Mouse (Mus musculus) MEL (cell line): ENCODE measurements around the gene Car15. TPM values are rescaled to one million over a fixed set of nuclear protein-coding genes. Genes with fewer than 3 reads are reported as not detected.

Experiments
- DNase-seq: peaks from one replicate; pipeline ENCODE4 v3.0.0; 2011; ENCODE audit warnings: low read depth, low spot score
- H3K27ac ChIP-seq: 2 replicates; pipeline ENCODE4 v1.5.1; 2012; ENCODE audit warnings: low read depth, mild to moderate bottlenecking, control low read depth, low read length, moderate library complexity; ENCODE audit not compliant: control insufficient read depth
- H3K27me3 ChIP-seq, 2 experiments: fragments of 150-350 bp in 1 of 2; sonication (generic) in 1 of 2; 2 replicates each; pipeline ENCODE4 v1.6.1; 2012; ENCODE audit warnings: low read length in 2 of 2, mild to moderate bottlenecking in 2 of 2, improper control_type of control experiment in 1 of 2, moderate library complexity in 1 of 2; ENCODE audit not compliant: insufficient read depth in 2 of 2, control insufficient read depth in 1 of 2
- H3K36me3 ChIP-seq, 2 experiments: 2 replicates each; pipeline ENCODE4 v1.6.1; 2012 to 2014; ENCODE audit warnings: low read length in 2 of 2, improper control_type of control experiment in 1 of 2, inconsistent platforms in 1 of 2, mild to moderate bottlenecking in 1 of 2; ENCODE audit not compliant: insufficient read depth in 2 of 2, control insufficient read depth in 1 of 2
- H3K4me1 ChIP-seq, 2 experiments: fragments of 150-350 bp in 1 of 2; sonication (generic) in 1 of 2; 2 replicates each; pipeline ENCODE4 v1.6.1; 2012; ENCODE audit warnings: low read length in 2 of 2, improper control_type of control experiment in 1 of 2, mild to moderate bottlenecking in 1 of 2; ENCODE audit not compliant: insufficient read depth in 2 of 2, control insufficient read depth in 1 of 2
- H3K4me3 ChIP-seq, 2 experiments: fragments of 150-350 bp in 1 of 2; sonication (generic) in 1 of 2; 2 replicates each; pipeline ENCODE4 v1.5.1; 2012; ENCODE audit warnings: low read depth in 2 of 2, low read length in 2 of 2, mild to moderate bottlenecking in 2 of 2, moderate library complexity in 2 of 2, control low read depth in 1 of 2, improper control_type of control experiment in 1 of 2; ENCODE audit not compliant: control insufficient read depth in 1 of 2, insufficient read depth in 1 of 2
- H3K79me2 ChIP-seq: 2 replicates; pipeline ENCODE4 v1.6.1; 2012; ENCODE audit warnings: mild to moderate bottlenecking, low read length, moderate library complexity; ENCODE audit not compliant: control insufficient read depth, poor library complexity, insufficient read depth
- H3K9ac ChIP-seq: 2 replicates; pipeline ENCODE4 v1.6.1; 2012; ENCODE audit warnings: low read depth, mild to moderate bottlenecking, control low read depth, low read length, moderate library complexity; ENCODE audit not compliant: control insufficient read depth, poor library complexity, severe bottlenecking
- H3K9me3 ChIP-seq: fragments of 150-350 bp; sonication (generic); replicated peaks from 2 replicates; pipeline ENCODE4 v1.6.1; 2012; ENCODE audit warnings: mild to moderate bottlenecking, low read length, improper control_type of control experiment, moderate library complexity; ENCODE audit not compliant: insufficient read depth
- CHD1 ChIP-seq: IDR thresholded peaks from 2 replicates; pipeline ENCODE4 v1.6.1; 2012; ENCODE audit warnings: low read depth, mild to moderate bottlenecking, inconsistent platforms, low read length, improper control_type of control experiment
- CTCF ChIP-seq, 3 experiments: IDR thresholded peaks in 2 of 3; conservative IDR thresholded peaks in 1 of 3; 2 replicates each; pipeline ENCODE4 v1.5.1; 2011 to 2012; ENCODE audit warnings: low read length in 3 of 3, low read depth in 2 of 3, mild to moderate bottlenecking in 2 of 3, improper control_type of control experiment in 1 of 3, inconsistent platforms in 1 of 3, mixed read lengths in 1 of 3, moderate library complexity in 1 of 3; ENCODE audit not compliant: control insufficient read depth in 1 of 3, insufficient read depth in 1 of 3, poor library complexity in 1 of 3, severe bottlenecking in 1 of 3
- E2F4 ChIP-seq: IDR thresholded peaks from 2 replicates; pipeline ENCODE4 v1.6.1; 2011; ENCODE audit warnings: low read depth, low read length, improper control_type of control experiment, borderline replicate concordance
- GATA1 ChIP-seq: IDR thresholded peaks from 2 replicates; pipeline ENCODE4 v1.6.1; 2011; ENCODE audit warnings: low read depth, low read length, improper control_type of control experiment
- HCFC1 ChIP-seq: IDR thresholded peaks from 2 replicates; pipeline ENCODE4 v1.6.1; 2012; ENCODE audit warnings: low read depth, mild to moderate bottlenecking, inconsistent platforms, low read length, improper control_type of control experiment, moderate library complexity
- MAX ChIP-seq: IDR thresholded peaks from 2 replicates; pipeline ENCODE4 v1.6.1; 2011; ENCODE audit warnings: low read length, improper control_type of control experiment
- MXI1 ChIP-seq: IDR thresholded peaks from 2 replicates; pipeline ENCODE4 v1.6.1; 2011; ENCODE audit warnings: mild to moderate bottlenecking, low read depth, low read length, improper control_type of control experiment
- MYC ChIP-seq: IDR thresholded peaks from 2 replicates; pipeline ENCODE4 v1.6.1; 2011; ENCODE audit warnings: low read depth, mild to moderate bottlenecking, low read length, improper control_type of control experiment, moderate library complexity
- NELFE ChIP-seq: IDR thresholded peaks from 2 replicates; pipeline ENCODE4 v1.6.1; 2011; ENCODE audit warnings: low read depth, low read length, improper control_type of control experiment
- NRF1 ChIP-seq: IDR thresholded peaks from 2 replicates; pipeline ENCODE4 v1.6.1; 2014; ENCODE audit warnings: low read depth, mild to moderate bottlenecking, inconsistent platforms, low read length, improper control_type of control experiment, moderate library complexity; ENCODE audit not compliant: poor library complexity, insufficient read depth, severe bottlenecking
- POLR2A ChIP-seq, 2 experiments: IDR thresholded peaks; 2 replicates each; pipeline ENCODE4 v1.6.1; 2011 to 2012; ENCODE audit warnings: low read length in 2 of 2, mild to moderate bottlenecking in 2 of 2, control low read depth in 1 of 2, improper control_type of control experiment in 1 of 2, low read depth in 1 of 2, moderate library complexity in 1 of 2; ENCODE audit not compliant: control insufficient read depth in 1 of 2, insufficient read depth in 1 of 2, poor library complexity in 1 of 2
- POLR2AphosphoS2 ChIP-seq: IDR thresholded peaks from 2 replicates; pipeline ENCODE4 v1.6.1; 2011; ENCODE audit warnings: low read length, improper control_type of control experiment
- RCOR1 ChIP-seq: IDR thresholded peaks from 2 replicates; pipeline ENCODE4 v1.6.1; 2012; ENCODE audit warnings: low read depth, mild to moderate bottlenecking, inconsistent platforms, low read length, improper control_type of control experiment
- SIN3A ChIP-seq: IDR thresholded peaks from 2 replicates; pipeline ENCODE4 v1.6.1; 2012; ENCODE audit warnings: low read length, improper control_type of control experiment, inconsistent platforms
- SMC3 ChIP-seq: IDR thresholded peaks from 2 replicates; pipeline ENCODE4 v1.6.1; 2011; ENCODE audit warnings: low read depth, low read length, improper control_type of control experiment
- TBP ChIP-seq: IDR thresholded peaks from 2 replicates; pipeline ENCODE4 v1.8.0; 2011; ENCODE audit warnings: low read depth, low read length, improper control_type of control experiment
- TCF12 ChIP-seq: IDR thresholded peaks from 2 replicates; pipeline ENCODE4 v1.6.1; 2014; ENCODE audit warnings: low read depth, mild to moderate bottlenecking, inconsistent platforms, low read length, improper control_type of control experiment, moderate library complexity
- ZC3H11A ChIP-seq: IDR thresholded peaks from 2 replicates; pipeline ENCODE4 v1.6.1; 2012; ENCODE audit warnings: low read depth, mild to moderate bottlenecking, inconsistent platforms, low read length, improper control_type of control experiment
- ZMIZ1 ChIP-seq: IDR thresholded peaks from 2 replicates; pipeline ENCODE4 v1.6.1; 2012; ENCODE audit warnings: low read depth, mild to moderate bottlenecking, inconsistent platforms, low read length, improper control_type of control experiment, moderate library complexity
- polyA plus RNA-seq, 2 experiments: library from polyadenylated mRNA; stranded (reverse) in 1 of 2; unstranded in 1 of 2; fragments of >175 nt in 1 of 2; fragments of >200 nt in 1 of 2; gene quantifications; 2 replicates each; pipeline versions ENCODE4 v1.2.1 to v1.2.4; 2012; ENCODE audit warnings: low replicate concordance in 2 of 2, low read depth in 1 of 2; ENCODE audit not compliant: insufficient read length in 2 of 2, insufficient read depth in 1 of 2, missing spikeins in 1 of 2
- total RNA-seq: library from RNA; depleted of rRNA; stranded (reverse); fragments of 300-350 nt; gene quantifications from 2 replicates; pipeline ENCODE4 v1.2.3, GENCODE M21; 2012

The Car15 gene
- total and polyA plus RNA-seq, 3 experiments = 2.0 to 3.6 TPM; not detected in 1

DNA sequence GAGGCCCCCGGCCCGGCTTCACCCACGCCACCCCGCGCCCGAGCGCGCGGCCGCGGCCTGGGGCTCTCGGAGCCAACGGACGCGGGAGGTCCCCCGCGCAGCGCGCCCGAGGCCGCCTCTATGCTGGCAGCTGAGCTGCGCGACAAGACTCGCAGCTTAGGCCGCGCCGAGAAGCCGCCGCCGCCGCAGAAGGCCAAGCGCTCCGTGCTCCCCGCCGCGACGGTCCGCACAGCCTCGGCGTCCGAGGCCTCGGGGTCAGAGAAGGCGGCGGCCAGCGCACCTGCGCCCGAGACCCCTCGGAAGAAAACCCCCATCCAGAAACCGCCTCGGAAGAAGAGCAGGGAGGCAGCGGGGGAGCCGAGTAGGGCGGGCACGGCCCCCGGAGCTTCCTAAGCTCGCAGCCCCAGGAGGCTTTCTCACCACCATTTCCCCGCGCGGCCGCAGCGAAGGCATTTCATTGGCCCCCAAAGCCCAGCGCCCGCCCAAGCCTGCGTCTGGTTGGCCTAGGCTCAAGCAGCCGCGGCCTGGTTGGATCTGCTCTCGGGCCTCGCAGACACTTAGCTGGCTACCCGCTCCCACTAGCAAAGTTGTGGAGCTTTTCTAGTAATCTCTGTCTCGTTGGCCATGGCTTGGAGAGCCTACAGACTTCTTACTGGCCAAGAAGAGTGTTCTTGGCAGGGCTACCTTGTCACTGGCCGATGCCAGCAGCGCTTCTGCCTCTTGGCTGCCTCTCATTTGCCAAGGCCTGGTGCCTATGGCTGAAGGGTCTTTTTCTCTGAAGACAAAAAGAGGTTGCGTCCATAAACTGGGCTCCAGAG, 30.8 kb downstream of the Car15 start:
- peaks cover 5% of the 10 kb centered on the region; the same call in 1 of the 2 replicates for H3K79me2 ChIP-seq
- peak; percentile 96 for DNase-seq
- H3K9me3 ChIP-seq = no peaks in the 10 kb centered on the region
- H3K4me1 ChIP-seq = peaks cover 2 to 33% of the 10 kb centered on the region in 2 experiments; a peak in 3 of 4 replicates
- H3K36me3 ChIP-seq = peaks cover 0 to 5% of the 10 kb centered on the region in 2 experiments; a peak in 2 of 4 replicates
- TF ChIP-seq MXI1 = peak; percentile 41; the same call in 1 of the 2 replicates
- 0 out of 2 replicates have a peak, but pooled peaks have one; percentile 2 for TF ChIP-seq TCF12
- peak; percentile 78; the same call in 1 of the 2 replicates for TF ChIP-seq MAX
- TF ChIP-seq SMC3 = no peak
- TF ChIP-seq NRF1 = peak; percentile 34; the same call in 1 of the 2 replicates
- peak; percentile 48; the same call in 1 of the 2 replicates for TF ChIP-seq TBP
- TF ChIP-seq E2F4 = peak; percentile 66; the same call in 1 of the 2 replicates
- 0 out of 2 replicates have a peak, but pooled peaks have one; percentile 46 for TF ChIP-seq CHD1
- no peak for TF ChIP-seq GATA1
- no peak for TF ChIP-seq MYC
- TF ChIP-seq RCOR1 = no peak
- peak; percentile 76 for TF ChIP-seq NELFE
- peak; percentile 63 for TF ChIP-seq HCFC1
- peak; percentile 76 to 86 for TF ChIP-seq POLR2A (IDR thresholded peaks at IDR 0.05; ENCODE audit: control insufficient read depth in 1 of 2, insufficient read depth in 1 of 2, low read depth in 1 of 2, low read length in 2 of 2, poor library complexity in 1 of 2)
- TF ChIP-seq POLR2AphosphoS2 = peak; percentile 65; the same call in 1 of the 2 replicates
- TF ChIP-seq CTCF (IDR thresholded peaks at IDR 0.05 in 2 of 3, conservative IDR thresholded peaks at IDR 0.05 in 1 of 3; ENCODE audit: control insufficient read depth in 1 of 3, insufficient read depth in 1 of 3, low read depth in 2 of 3, low read length in 3 of 3, poor library complexity in 1 of 3, severe bottlenecking in 1 of 3) = 0 out of 6 replicates have a peak, but pooled peaks of 1 of the 3 experiments have one; percentile 3
- no peak for TF ChIP-seq ZC3H11A
- TF ChIP-seq ZMIZ1 = peak; percentile 48; the same call in 1 of the 2 replicates
- TF ChIP-seq SIN3A = peak; percentile 20
- H3K4me3 ChIP-seq = peak overlapping the region; percentile 53 to 70
- H3K27ac ChIP-seq = peak overlapping the region; percentile 71
- no peaks in the 10 kb centered on the region for H3K27me3 ChIP-seq
- peak overlapping the region; percentile 94 for H3K9ac ChIP-seq
